Mouse (Mus musculus): ENCODE results near the gene Pigo.
"Not testable (repeated sequence)": the region's sequence is repeated elsewhere in the genome, so short reads cannot be mapped to it uniquely, and the experiment has no call there.

The Pigo gene

GRCm38 (mm10) chr4:43002756-43003439, 22.7 kb downstream of the Pigo start:
- CTCF ChIA-PET: interaction anchor here (0.5 kb wide), 1 partner anchor 38 kb away, joined by 3 read pairs; no protein-coding TSS in a partner anchor

- CTCF ChIA-PET: interaction anchor here (0.6 kb wide), 1 partner anchor 1702 kb away, joined by 3 read pairs; no protein-coding TSS in a partner anchor
Measured at GRCm38 (mm10) chr4:43001272-43001671, 24.3 kb downstream of the Pigo start.

- CTCF ChIA-PET: not testable (repeated sequence)
Measured at GRCm38 (mm10) chr4:43000141-43000986, 25.3 kb downstream of the Pigo start, which contains the start of gene Vcp. TSS of gene Vcp (minus strand) at chr4:43000507.

GRCm38 (mm10) chr4:42999451-43000140, 26.0 kb downstream of the Pigo start:
- CTCF ChIA-PET: interaction anchor here (1.0 kb wide), 1 partner anchor 32 kb away, joined by 6 read pairs; the partner anchor contains the start of gene Stoml2

- CTCF ChIA-PET: interaction anchor here (0.6 kb wide), 1 partner anchor 31 kb away, joined by 4 read pairs; no protein-coding TSS in a partner anchor
Measured at GRCm38 (mm10) chr4:42998022-42998421, 27.6 kb downstream of the Pigo start.

GRCm38 (mm10) chr4:42988296-42988695, 37.3 kb downstream of the Pigo start:
- CTCF ChIA-PET: no interaction called here

- CTCF ChIA-PET: not testable (repeated sequence)
Measured at GRCm38 (mm10) chr4:42980467-42980866, 45.2 kb downstream of the Pigo start.

- CTCF ChIA-PET: no interaction called here
Measured at GRCm38 (mm10) chr4:42978062-42978461, 47.6 kb downstream of the Pigo start.

- CTCF ChIA-PET: no interaction called here
Measured at GRCm38 (mm10) chr4:42973868-42974267, 51.8 kb downstream of the Pigo start.

GRCm38 (mm10) chr4:42972952-42973351, 52.7 kb downstream of the Pigo start:
- CTCF ChIA-PET: interaction anchor here (1.0 kb wide), 1 partner anchor 11 kb away, joined by 3 read pairs; no protein-coding TSS in a partner anchor

GRCm38 (mm10) chr4:42969304-42969703, 56.3 kb downstream of the Pigo start, which contains the start of gene 1700022I11Rik:
TSS of gene 1700022I11Rik (plus strand) at chr4:42969604.
- CTCF ChIA-PET: no interaction called here
